Comparison of ENCODE assay signal across 31 mouse cellular contexts in the genomic region with DNA sequence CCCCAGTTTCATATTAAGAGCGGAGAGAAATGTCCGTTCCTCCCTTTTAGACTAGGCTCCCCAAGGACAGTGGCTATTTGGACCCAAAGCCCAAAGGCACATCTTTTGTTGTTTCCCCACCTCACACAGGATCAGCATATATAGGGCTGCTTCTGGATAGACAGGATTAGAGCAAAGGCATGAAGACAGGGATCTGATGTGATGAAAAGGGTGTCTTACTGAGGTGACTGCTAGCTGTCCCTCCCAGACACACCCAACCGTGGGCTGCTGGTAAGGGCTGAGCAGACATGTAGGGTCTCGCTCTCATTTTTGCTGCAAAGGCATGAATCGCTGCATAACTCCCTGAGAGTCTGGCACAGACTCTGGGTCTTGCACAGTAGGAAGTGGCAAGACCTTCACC. TPM values are rescaled to one million over a fixed set of nuclear protein-coding genes. Genes with fewer than 3 reads are reported as not detected.
"Had no signal": no experiment of that assay in that cellular context is flagged by ENCODE, and none has a peak within 500 bp of the region (broad histone marks: within the 10 kb centered on the region; RNA-seq: fewer than 3 reads in every experiment).

No protein-coding gene starts in this region.

- ATAC-seq: hindbrain, postnatal 0 days; intestine, embryonic 15.5 days; intestine, postnatal 0 days had no signal

- H3K9ac ChIP-seq: heart, embryonic 13.5 days; heart, embryonic 15.5 days; hindbrain, embryonic 13.5 days; hindbrain, embryonic 15.5 days; intestine, embryonic 15.5 days; limb, embryonic 13.5 days; liver, embryonic 13.5 days; liver, embryonic 15.5 days had no signal

- DNase-seq: gastrocnemius, postnatal 14 days; gastrocnemius, postnatal 36 days; heart, adult 18-20 months; heart, postnatal 14 days; heart, postnatal 36 days; kidney, adult 18-20 months; kidney, adult 8-10 months; kidney, postnatal 10 days; kidney, postnatal 25 days; kidney, postnatal 4 days; liver; liver, embryonic 13.5 days had no signal

- H3K27me3 ChIP-seq: heart, embryonic 13.5 days; heart, embryonic 15.5 days; hindbrain, embryonic 13.5 days; hindbrain, embryonic 15.5 days; intestine, embryonic 15.5 days; limb, embryonic 13.5 days; liver, embryonic 13.5 days; liver, embryonic 15.5 days had no signal

- H3K27ac ChIP-seq: heart, embryonic 13.5 days; heart, embryonic 15.5 days; hindbrain, embryonic 13.5 days; hindbrain, embryonic 15.5 days; hindbrain, postnatal 0 days; intestine, embryonic 15.5 days; layer of hippocampus, adult 2 months; left cerebral cortex, adult 2 months; limb, embryonic 13.5 days; liver, embryonic 13.5 days; liver, embryonic 15.5 days had no signal

- H3K36me3 ChIP-seq: heart, embryonic 15.5 days; hindbrain, embryonic 13.5 days; hindbrain, embryonic 15.5 days; intestine, embryonic 15.5 days; limb, embryonic 13.5 days; liver, embryonic 13.5 days had no signal

- H3K4me1 ChIP-seq: hindbrain, embryonic 13.5 days; hindbrain, embryonic 15.5 days; intestine, embryonic 15.5 days; limb, embryonic 13.5 days had no signal

- H3K9me3 ChIP-seq: heart, embryonic 13.5 days; heart, embryonic 15.5 days; hindbrain, embryonic 13.5 days; hindbrain, embryonic 15.5 days; intestine, embryonic 15.5 days; limb, embryonic 13.5 days; liver, embryonic 13.5 days; liver, embryonic 15.5 days had no signal

- H3K4me3 ChIP-seq: heart, embryonic 13.5 days; heart, embryonic 15.5 days; hindbrain, embryonic 13.5 days; hindbrain, embryonic 15.5 days; intestine, embryonic 15.5 days; layer of hippocampus, adult 2 months; left cerebral cortex, adult 2 months; limb, embryonic 13.5 days; liver, embryonic 13.5 days; liver, embryonic 15.5 days had no signal

- H3K4me2 ChIP-seq: heart, embryonic 11.5 days; heart, embryonic 13.5 days; heart, embryonic 15.5 days; hindbrain, embryonic 13.5 days; hindbrain, embryonic 15.5 days; intestine, embryonic 15.5 days; limb, embryonic 13.5 days; liver, embryonic 11.5 days; liver, embryonic 13.5 days; liver, embryonic 15.5 days had no signal

RNA-seq across cellular contexts. Expression of a gene that starts 14.2 kb away (rescaled TPM):
- polyA plus RNA-seq: gonadal fat pad, adult 2 months; heart, embryonic 11.5 days; heart, embryonic 13.5 days; heart, embryonic 15.5 days; heart, postnatal 0 days; hindbrain, embryonic 11.5 days; hindbrain, embryonic 13.5 days; hindbrain, embryonic 15.5 days; hindbrain, postnatal 0 days; intestine, embryonic 15.5 days; intestine, postnatal 0 days; kidney, embryonic 14.5 days; kidney, embryonic 16.5 days; limb, embryonic 11.5 days; limb, embryonic 13.5 days; liver, embryonic 11.5 days; liver, embryonic 13.5 days; liver, embryonic 15.5 days had no signal
